Mouse (Mus musculus): ENCODE results near the gene Daglb. TPM values are rescaled to one million over a fixed set of nuclear protein-coding genes. Genes with fewer than 3 reads are reported as not detected.
"Not testable (repeated sequence)": the region's sequence is repeated elsewhere in the genome, so short reads cannot be mapped to it uniquely, and the experiment has no call there.

The Daglb gene
- total RNA-seq, 2 experiments from 2014 or later = 8.0 to 8.7 TPM

DNA sequence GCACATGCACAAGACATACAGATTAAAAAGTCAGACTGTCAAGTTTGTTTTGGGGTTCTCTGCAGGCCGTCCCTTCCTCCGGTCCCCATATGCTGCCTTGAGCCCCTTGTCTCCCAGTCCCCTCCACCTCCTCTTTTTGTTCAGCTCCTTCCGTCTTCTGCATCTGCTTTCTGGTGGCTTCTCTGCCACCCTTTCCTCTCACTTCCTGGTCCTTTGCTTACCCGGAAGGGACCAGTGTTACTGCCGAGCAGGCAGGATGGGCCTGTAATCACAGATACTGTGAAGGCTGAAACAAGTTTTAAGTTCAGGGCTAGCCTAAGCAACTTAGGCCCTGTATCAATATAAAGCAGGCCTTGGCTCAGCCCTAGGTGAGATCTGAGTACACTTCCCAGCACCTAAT lies 23.6 kb downstream of the Daglb start:
- no peak for DNase-seq

- DNase-seq = no peak
These were observed 25.5 kb downstream of the Daglb start for GRCm38 (mm10) chr5:143489749-143490342.

GRCm38 (mm10) chr5:143491736-143492135 lies 27.4 kb downstream of the Daglb start:
- DNase-seq = no peak

- no peak for DNase-seq
These were observed 28.8 kb downstream of the Daglb start for GRCm38 (mm10) chr5:143493163-143493562.

DNA sequence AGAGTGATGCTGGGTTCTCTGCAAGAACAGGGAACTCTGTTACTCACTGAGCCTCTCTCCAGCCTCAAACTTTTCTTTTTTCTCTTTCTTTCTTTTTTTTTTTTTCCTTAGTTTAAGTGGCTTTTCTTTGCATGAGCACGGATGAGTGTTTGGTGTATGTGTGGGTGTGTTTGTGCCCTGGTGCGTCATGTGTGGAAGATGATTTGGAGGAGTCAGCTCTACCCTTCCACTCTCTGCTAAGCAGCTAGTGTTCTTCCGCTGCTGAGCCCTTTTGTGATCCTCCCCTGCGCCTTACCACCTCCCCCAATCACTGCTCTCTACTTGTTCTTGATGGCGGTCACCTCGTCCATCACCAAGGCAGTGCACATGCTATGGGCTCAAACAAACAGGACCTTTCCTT lies 31.3 kb downstream of the Daglb start:
- DNase-seq = no peak

DNA sequence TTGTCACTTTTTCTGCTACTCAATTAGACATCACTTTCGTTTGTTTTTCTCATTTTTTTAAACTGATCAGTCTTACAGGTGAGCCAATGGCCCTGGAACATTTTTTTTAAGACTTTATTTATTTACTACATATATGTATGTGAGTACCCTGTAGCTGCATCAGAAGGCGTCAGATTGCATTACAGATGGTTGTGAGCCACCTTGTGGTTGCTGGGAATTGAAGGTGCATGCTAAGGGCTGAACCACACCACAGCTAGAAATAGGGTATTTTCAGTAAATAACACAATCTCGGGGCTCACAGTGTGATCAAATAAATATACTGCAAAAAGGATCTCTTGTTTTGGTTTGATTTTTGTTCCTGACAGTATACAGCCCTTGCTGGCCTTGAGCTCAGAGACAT lies 33.1 kb downstream of the Daglb start:
- DNase-seq = no peak

DNA sequence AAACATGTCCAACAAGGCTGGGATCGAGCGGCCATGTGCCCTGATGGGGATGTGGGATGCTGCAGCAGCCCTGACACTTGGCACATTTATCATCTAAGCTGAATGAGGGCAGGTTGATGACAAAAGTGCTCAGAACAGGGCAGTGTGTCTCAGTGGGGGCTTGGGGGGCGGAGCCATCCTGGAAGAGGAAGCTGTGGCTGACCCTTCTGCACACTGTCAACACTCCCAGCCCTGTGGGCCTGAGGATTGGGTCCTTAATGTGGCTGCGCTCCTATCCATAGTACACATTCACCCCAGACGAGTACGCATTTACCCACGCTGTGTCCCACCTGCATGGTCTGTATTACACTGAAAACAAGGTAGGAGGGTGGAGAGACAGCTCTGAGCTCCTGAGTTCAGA lies 34.8 kb downstream of the Daglb start:
- DNase-seq = no peak

GRCm38 (mm10) chr5:143499686-143500085 lies 35.3 kb downstream of the Daglb start:
- no peak for DNase-seq

DNA sequence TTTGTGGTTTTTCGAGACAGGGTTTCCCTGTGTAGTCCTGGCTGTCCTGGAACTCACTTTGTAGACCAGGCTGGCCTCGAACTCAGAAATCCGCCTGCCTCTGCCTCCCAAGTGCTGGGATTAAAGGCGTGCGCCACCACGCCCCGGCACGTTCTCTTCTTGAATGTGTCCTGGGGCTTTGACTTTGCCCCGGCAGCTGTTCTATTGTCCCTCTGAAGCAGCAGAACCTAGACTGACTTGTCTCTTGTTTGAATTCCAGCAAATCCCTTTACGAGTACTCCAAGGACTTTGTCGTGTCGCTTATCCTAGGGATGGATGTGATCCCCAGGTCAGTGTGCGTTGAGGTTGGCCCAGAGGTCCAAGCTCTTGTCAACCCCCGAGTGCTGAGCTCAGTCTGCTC lies 36.3 kb downstream of the Daglb start:
- DNase-seq = not testable (repeated sequence)

DNA sequence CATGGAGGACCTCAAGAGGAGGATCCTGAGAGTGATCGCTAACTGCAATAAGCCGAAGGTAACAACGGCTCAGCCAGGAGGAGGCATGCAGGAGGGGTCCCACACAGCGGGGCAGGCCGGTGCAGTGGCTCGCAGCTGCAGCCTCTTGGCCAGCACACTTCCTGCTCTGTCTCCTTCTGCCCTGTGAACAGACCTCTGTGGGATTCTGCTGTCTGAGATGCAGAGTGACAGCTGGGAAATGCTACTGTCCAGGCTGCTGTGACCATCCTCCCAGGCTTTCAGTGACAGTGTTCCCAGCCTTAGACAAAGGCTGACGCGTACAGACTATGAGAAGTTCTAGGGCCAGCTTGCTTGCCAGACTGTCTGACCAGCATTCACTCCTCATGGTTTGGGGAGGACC lies 36.8 kb downstream of the Daglb start:
- no peak for DNase-seq

DNA sequence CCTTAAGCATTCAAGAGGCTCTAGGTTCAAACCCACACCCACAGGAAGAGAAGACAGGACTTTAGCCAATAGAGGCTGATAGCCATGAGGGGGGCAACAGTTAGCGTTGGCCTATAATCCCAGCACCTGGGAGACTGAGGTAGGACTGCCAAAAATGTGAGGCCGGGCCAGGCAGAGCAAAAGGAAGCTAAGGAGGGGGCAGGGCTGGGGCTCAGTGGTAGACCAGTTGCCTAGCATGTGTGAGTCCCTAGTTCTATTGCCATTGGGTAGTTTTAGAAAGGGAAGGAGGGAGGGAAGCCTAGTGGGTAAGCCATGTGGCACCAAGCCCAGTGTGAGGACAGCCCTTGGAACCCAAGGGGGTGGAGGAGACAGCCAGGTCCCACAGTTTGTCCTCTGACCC lies 37.3 kb downstream of the Daglb start:
- no peak for DNase-seq

DNA sequence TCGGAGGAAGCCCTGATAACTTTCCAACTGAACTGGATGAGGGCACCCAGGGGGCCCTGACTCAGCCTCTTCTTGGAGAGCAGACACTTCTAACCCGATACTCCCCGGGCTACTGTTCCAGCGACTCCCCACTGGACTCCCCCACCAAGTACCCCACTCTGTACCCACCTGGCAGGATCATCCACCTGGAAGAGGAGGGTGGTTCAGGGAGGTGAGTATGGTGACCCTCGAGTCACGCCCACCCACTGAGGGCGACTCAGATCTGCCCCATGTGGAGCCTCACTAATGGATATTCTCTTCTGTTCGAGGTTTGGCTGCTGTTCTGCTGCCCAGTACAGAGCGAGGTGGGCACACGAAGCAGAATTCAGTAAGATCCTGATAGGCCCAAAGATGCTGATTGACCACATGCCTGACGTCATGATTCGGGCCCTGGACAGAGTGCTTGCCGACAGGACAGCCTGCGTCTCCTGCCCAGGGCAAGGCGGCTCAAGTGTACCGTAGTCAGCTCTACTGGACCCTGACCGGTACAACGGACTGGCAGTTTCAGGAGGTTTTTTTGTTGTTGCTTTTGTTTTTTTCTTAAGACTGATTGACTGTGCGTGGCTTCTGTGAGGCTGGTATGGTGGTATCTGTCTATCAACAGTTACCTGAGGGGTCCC lies 38.6 kb downstream of the Daglb start:
- no peak for DNase-seq

GRCm38 (mm10) chr5:143503740-143504139 lies 39.4 kb downstream of the Daglb start:
- no peak for DNase-seq

- no peak for DNase-seq
These were observed 40.1 kb downstream of the Daglb start for GRCm38 (mm10) chr5:143504453-143504852.

DNA sequence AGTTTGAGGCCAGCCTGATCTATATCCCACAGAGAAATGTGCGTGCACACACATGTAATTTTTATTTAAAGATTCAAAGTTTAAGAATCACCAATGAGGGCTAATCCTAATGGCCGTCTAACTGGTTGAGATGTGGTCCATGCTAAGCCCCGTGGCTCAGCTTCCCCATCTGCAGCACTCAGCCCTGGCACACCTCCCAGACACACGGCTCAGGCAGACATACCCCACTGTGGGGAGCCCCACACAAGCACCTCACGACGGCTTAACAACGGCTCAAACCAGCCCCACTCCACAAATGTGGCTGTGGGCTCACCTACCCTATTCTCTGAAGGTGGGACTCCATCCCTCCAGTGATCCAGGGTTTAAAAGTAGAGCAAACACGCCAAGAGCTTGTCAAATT lies 40.7 kb downstream of the Daglb start:
- no peak for DNase-seq

DNA sequence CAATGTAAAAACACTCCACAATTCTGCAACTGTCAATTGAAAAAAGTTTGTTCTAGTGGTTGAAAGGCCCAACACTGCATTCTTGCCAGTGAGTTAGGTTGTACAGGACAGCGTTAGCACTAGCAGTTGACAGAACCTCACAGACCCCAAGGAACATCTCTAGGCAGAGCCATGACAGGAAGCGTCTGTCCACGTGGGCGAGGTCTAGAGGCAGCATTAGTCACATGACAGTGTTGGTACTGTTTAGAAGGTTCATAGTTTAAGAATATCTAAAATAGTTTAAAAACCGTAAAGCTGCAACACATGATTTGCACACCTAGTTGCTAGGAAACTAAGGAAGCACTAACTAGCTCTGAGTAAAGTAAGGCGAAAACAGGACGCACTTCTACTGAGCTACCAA lies 41.2 kb downstream of the Daglb start:
- DNase-seq = no peak

- DNase-seq = no peak
These were observed 44.9 kb downstream of the Daglb start for GRCm38 (mm10) chr5:143509294-143509693.

GRCm38 (mm10) chr5:143509737-143510136 lies 45.4 kb downstream of the Daglb start:
- peak; percentile 47 for DNase-seq

DNA sequence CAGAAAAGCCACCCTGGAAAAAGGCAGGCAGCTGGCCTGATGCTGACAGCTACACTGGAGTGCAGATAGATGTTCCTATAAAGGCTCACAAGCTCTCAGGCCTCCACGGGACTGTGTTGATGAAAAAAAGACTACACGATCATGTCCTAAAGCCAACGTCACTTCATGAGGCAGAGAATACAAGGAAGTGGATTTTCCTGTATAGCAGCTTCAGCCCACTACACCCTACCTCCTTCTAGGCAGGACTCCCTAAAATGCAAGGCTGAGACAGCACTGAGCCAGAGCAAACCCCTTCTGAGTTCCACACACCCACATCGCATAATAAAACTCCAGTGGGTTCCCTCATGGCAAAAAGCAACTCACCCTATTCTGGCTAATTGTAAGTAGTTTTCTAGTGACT lies 47.2 kb downstream of the Daglb start:
- no peak for DNase-seq

GRCm38 (mm10) chr5:143512305-143512704 lies 47.9 kb downstream of the Daglb start:
- DNase-seq = no peak

DNA sequence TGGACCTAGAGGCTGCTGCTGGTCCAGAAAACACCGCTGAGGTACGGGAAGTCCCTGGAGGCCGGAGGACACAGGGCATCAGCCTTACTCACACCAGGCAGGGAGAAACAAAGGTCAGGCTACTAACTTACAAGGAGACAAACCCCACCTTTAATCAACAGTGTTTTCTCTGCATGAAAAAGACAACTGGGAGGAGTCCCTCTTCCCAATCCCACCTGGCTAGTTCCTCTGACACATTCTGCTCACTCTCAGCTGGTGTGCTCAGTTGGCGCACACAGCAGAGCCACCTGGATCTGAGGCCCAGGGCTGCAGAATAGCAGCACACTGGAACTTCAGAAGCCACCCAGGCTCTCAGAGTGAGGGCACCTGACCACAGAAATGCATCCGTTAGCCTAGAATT lies 50.5 kb downstream of the Daglb start:
- no peak for DNase-seq

- no peak for DNase-seq
These were observed 52.6 kb downstream of the Daglb start for GRCm38 (mm10) chr5:143517005-143517404.

DNA sequence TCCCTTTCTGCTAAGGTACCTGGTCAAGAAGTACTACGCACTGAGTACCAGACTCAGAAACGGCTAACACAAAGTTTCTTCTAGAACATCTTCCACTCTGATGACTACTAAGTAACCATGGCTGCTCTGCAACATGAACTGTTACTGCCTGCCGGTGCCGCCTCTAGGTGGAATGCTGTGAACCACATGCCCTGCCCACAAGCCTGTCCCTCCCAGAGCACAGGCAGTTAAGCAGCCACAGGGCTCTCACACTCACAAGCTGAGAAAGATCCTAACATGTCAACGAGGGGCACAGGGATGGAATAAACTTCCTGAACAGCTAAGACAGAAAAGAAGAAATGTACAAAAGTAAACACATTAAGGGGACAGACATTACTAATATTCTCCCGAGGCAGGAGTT lies 53.1 kb downstream of the Daglb start:
- DNase-seq = no peak

- DNase-seq = no peak
These were observed 53.7 kb downstream of the Daglb start for GRCm38 (mm10) chr5:143518045-143518591.
